Mouse (Mus musculus): ENCODE results near the gene Susd1.

- TF ChIP-seq POLR2A (IDR thresholded peaks at IDR 0.05; ENCODE audit: borderline replicate concordance, control insufficient read depth, low read depth, low read length) (0 out of 2 replicates have a peak, but pooled peaks have one; percentile 14), CTCF (IDR thresholded peaks at IDR 0.05; ENCODE audit: control insufficient read depth, insufficient read depth, low read length) (no peak)
These were observed 7.1 kb upstream of the Susd1 start for GRCm38 (mm10) chr4:59445516-59445915.
